Mouse (Mus musculus) ES-Bruce4 (cell line): ENCODE data around the gene Map4k1.

Experiments used
- CTCF ChIP-seq: IDR thresholded peaks from one replicate; pipeline ENCODE4 v1.8.1; 2011; ENCODE audit warnings: low read depth, low read length
- EP300 ChIP-seq: IDR thresholded peaks from 2 replicates; pipeline ENCODE4 v1.6.1; 2011; ENCODE audit warnings: low read depth, low read length; ENCODE audit not compliant: insufficient read depth
- POLR2A ChIP-seq: IDR thresholded peaks from one replicate; pipeline ENCODE4 v1.8.1; 2011; ENCODE audit warnings: low read length; ENCODE audit not compliant: insufficient read depth

- TF ChIP-seq POLR2A (no peak), CTCF (no peak), EP300 (no peak)
Observed at GRCm38 (mm10) chr7:28939418-28940183, 42.2 kb upstream of the Map4k1 start.
